In the genomic region with DNA sequence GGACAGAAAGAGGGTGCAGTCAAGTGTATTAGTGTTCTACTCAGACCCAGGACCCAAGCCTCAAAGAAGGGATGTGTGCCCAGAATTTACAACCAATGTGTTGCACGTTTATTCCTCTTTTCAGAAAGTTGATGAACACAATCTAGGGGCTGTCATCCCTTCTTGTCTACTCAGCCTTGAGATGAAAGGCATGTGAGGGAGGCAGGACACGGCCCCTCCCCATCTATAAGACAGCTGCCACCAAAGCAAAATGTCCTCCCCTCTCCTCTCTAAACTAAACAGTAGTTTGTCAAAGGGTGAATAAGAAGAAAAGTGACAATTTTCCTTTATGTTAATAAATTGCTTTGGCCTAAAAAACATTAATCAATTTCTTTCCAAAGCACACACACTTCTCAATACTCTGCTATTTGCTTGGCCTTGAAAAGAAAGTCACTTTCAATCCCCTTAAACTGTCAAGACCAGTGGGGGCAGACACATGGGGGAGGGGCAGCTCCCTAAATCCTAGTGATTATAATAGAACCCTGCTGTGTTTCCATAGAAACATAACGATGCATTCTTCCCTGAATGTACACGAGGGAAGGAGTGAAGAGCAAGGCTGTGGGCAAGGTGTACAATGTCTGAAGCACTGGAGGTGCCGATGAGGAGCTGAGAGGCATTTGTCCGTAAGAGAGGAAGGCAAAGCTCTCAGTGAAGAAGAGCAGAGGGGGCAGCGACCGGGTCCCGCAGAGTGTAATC, we compare ENCODE assay signal across 13 mouse cellular contexts.
DNase-seq lines count a peak whose midpoint lies in the region; ATAC-seq and TF ChIP-seq lines count a peak whose summit lies in the region.
"Had no signal": no experiment of that assay in that cellular context is flagged by ENCODE, and none has a peak within 500 bp of the region (broad histone marks: within the 10 kb centered on the region; RNA-seq: fewer than 3 reads in every experiment).

No protein-coding gene starts in this region.

- no peak for TF ChIP-seq CTCF in midbrain, postnatal 0 days (IDR thresholded peaks at IDR 0.05)

- WGBS in hindbrain, embryonic 11.5 days = 42% methylated on average over 9 of the region's 9 CpGs
- 49% methylated on average over 9 of the region's 9 CpGs for WGBS in hindbrain, embryonic 10.5 days
- WGBS in embryonic facial prominence, embryonic 12.5 days = 48% methylated on average over 9 of the region's 9 CpGs
- 34% methylated on average over 9 of the region's 9 CpGs for WGBS in hindbrain, embryonic 14.5 days
- 26% methylated on average over 9 of the region's 9 CpGs for WGBS in midbrain, postnatal 0 days

- intact Hi-C loops in left cerebral cortex, postnatal 10 days (cut with DNase I) = no loop called here

- no peak overlapping the region for H3K4me3 ChIP-seq in hindbrain, embryonic 11.5 days (ENCODE audit: low read depth, low read length)
- H3K4me3 ChIP-seq in hindbrain, embryonic 10.5 days = no peak overlapping the region
- no peak overlapping the region for H3K4me3 ChIP-seq in embryonic facial prominence, embryonic 12.5 days
- no peak overlapping the region for H3K4me3 ChIP-seq in hindbrain, embryonic 14.5 days (replicated peaks; ENCODE audit: low read length)
- no peak overlapping the region for H3K4me3 ChIP-seq in midbrain, postnatal 0 days (ENCODE audit: low read depth, low read length)
- H3K4me3 ChIP-seq: heart, embryonic 13.5 days had no signal

- H3K27me3 ChIP-seq in hindbrain, embryonic 11.5 days (ENCODE audit: control insufficient read depth, insufficient read depth, low read length) = no peaks in the 10 kb centered on the region
- H3K27me3 ChIP-seq in hindbrain, embryonic 10.5 days (ENCODE audit: insufficient read depth, poor library complexity, severe bottlenecking) = no peaks in the 10 kb centered on the region
- H3K27me3 ChIP-seq in embryonic facial prominence, embryonic 12.5 days = peaks cover 19% of the 10 kb centered on the region; the same call in 1 of the 2 replicates
- no peaks in the 10 kb centered on the region for H3K27me3 ChIP-seq in hindbrain, embryonic 14.5 days (ENCODE audit: control insufficient read depth, insufficient read depth, low read length)
- H3K27me3 ChIP-seq in midbrain, postnatal 0 days (ENCODE audit: insufficient read depth, low read length) = no peaks in the 10 kb centered on the region
- H3K27me3 ChIP-seq: heart, embryonic 13.5 days had no signal

- no peaks in the 10 kb centered on the region for H3K36me3 ChIP-seq in hindbrain, embryonic 11.5 days (ENCODE audit: control insufficient read depth, insufficient read depth, low read length)
- H3K36me3 ChIP-seq in hindbrain, embryonic 10.5 days = no peaks in the 10 kb centered on the region
- no peaks in the 10 kb centered on the region for H3K36me3 ChIP-seq in embryonic facial prominence, embryonic 12.5 days
- no peaks in the 10 kb centered on the region for H3K36me3 ChIP-seq in hindbrain, embryonic 14.5 days (replicated peaks; ENCODE audit: control insufficient read depth, insufficient read depth)
- H3K36me3 ChIP-seq in midbrain, postnatal 0 days (ENCODE audit: insufficient read depth, low read length) = no peaks in the 10 kb centered on the region
- H3K36me3 ChIP-seq: G1E; heart, embryonic 13.5 days had no signal

- H3K4me2 ChIP-seq in hindbrain, embryonic 11.5 days (replicated peaks; ENCODE audit: low read depth, low read length) = no peak overlapping the region
- H3K4me2 ChIP-seq in embryonic facial prominence, embryonic 12.5 days (replicated peaks) = no peak overlapping the region
- H3K4me2 ChIP-seq in hindbrain, embryonic 14.5 days (replicated peaks) = no peak overlapping the region
- no peak overlapping the region for H3K4me2 ChIP-seq in midbrain, postnatal 0 days (ENCODE audit: low read depth, low read length, poor library complexity, severe bottlenecking)
- H3K4me2 ChIP-seq: heart, embryonic 13.5 days had no signal

- no peak overlapping the region for H3K27ac ChIP-seq in hindbrain, embryonic 11.5 days (ENCODE audit: low read depth, low read length)
- H3K27ac ChIP-seq in hindbrain, embryonic 10.5 days = no peak overlapping the region
- H3K27ac ChIP-seq in embryonic facial prominence, embryonic 12.5 days = no peak overlapping the region
- no peak overlapping the region for H3K27ac ChIP-seq in hindbrain, embryonic 14.5 days
- H3K27ac ChIP-seq in midbrain, postnatal 0 days (ENCODE audit: low read depth, low read length) = no peak overlapping the region
- H3K27ac ChIP-seq: heart, embryonic 13.5 days had no signal

- DNase-seq in hindbrain, embryonic 11.5 days (ENCODE audit: low spot score) = peak; percentile 32
- DNase-seq in hindbrain, embryonic 10.5 days (ENCODE audit: low spot score) = no peak
- peak; percentile 53 for DNase-seq in hindbrain, embryonic 14.5 days (ENCODE audit: low spot score)
- DNase-seq in midbrain, postnatal 0 days (ENCODE audit: low spot score) = peak; percentile 56
- no peak for DNase-seq in layer of hippocampus, adult 11-12 months (ENCODE audit: low spot score)
- DNase-seq in layer of hippocampus, adult 18-20 months (ENCODE audit: low spot score in 2 of 2) = no peak
- no peak for DNase-seq in left cerebral cortex, postnatal 10 days (ENCODE audit: extremely low spot score in 1 of 2, low spot score in 2 of 2)
- DNase-seq: kidney, adult 11 months; lung, postnatal 4 days; thymus, adult 2 months had no signal

- ATAC-seq in hindbrain, embryonic 11.5 days (ENCODE audit: low FRiP score) = no peak
- 0 out of 2 replicates have a peak, but pooled peaks have one; percentile 52 for ATAC-seq in embryonic facial prominence, embryonic 12.5 days (ENCODE audit: insufficient number of reproducible peaks, insufficient read depth, low FRiP score, low TSS enrichment)
- no peak for ATAC-seq in hindbrain, embryonic 14.5 days (ENCODE audit: low FRiP score)
- 0 out of 2 replicates have a peak, but pooled peaks have one; percentile 31 for ATAC-seq in midbrain, postnatal 0 days (ENCODE audit: low FRiP score)

- H3K9me3 ChIP-seq in hindbrain, embryonic 11.5 days (ENCODE audit: control insufficient read depth, low read length) = no peaks in the 10 kb centered on the region
- H3K9me3 ChIP-seq in hindbrain, embryonic 10.5 days = no peaks in the 10 kb centered on the region
- H3K9me3 ChIP-seq in embryonic facial prominence, embryonic 12.5 days = no peaks in the 10 kb centered on the region
- H3K9me3 ChIP-seq in hindbrain, embryonic 14.5 days (ENCODE audit: control insufficient read depth, low read length) = no peaks in the 10 kb centered on the region
- no peaks in the 10 kb centered on the region for H3K9me3 ChIP-seq in midbrain, postnatal 0 days (ENCODE audit: low read length)

- no peaks in the 10 kb centered on the region; the same call in 1 of the 2 replicates for H3K4me1 ChIP-seq in hindbrain, embryonic 11.5 days (replicated peaks; ENCODE audit: control insufficient read depth, insufficient read depth, low read length)
- H3K4me1 ChIP-seq in hindbrain, embryonic 10.5 days (replicated peaks) = peaks cover 20% of the 10 kb centered on the region
- peaks cover 17% of the 10 kb centered on the region for H3K4me1 ChIP-seq in embryonic facial prominence, embryonic 12.5 days
- H3K4me1 ChIP-seq in hindbrain, embryonic 14.5 days (replicated peaks; ENCODE audit: control insufficient read depth, insufficient read depth, low read length) = peaks cover 14% of the 10 kb centered on the region
- H3K4me1 ChIP-seq in midbrain, postnatal 0 days (ENCODE audit: insufficient read depth, low read length) = peaks cover 8% of the 10 kb centered on the region; the same call in 1 of the 2 replicates
- H3K4me1 ChIP-seq: heart, embryonic 13.5 days had no signal

- H3K9ac ChIP-seq in hindbrain, embryonic 11.5 days (ENCODE audit: low read depth, low read length) = no peak overlapping the region
- no peak overlapping the region for H3K9ac ChIP-seq in embryonic facial prominence, embryonic 12.5 days
- no peak overlapping the region for H3K9ac ChIP-seq in hindbrain, embryonic 14.5 days
- no peak overlapping the region for H3K9ac ChIP-seq in midbrain, postnatal 0 days (replicated peaks; ENCODE audit: low read length, poor library complexity, severe bottlenecking)
- H3K9ac ChIP-seq: heart, embryonic 13.5 days had no signal

Comparison
In these comparisons a context has a peak if more than half of its experiments do, and no peak if none do; other contexts are left out.
1. DNase-seq: peak in hindbrain, embryonic 11.5 days (single experiment), hindbrain, embryonic 14.5 days (single experiment) and midbrain, postnatal 0 days (single experiment); none in hindbrain, embryonic 10.5 days (single experiment), layer of hippocampus, adult 11-12 months (single experiment), layer of hippocampus, adult 18-20 months (0 of 2) and left cerebral cortex, postnatal 10 days (0 of 2).
2. ATAC-seq: peak in embryonic facial prominence, embryonic 12.5 days (single experiment) and midbrain, postnatal 0 days (single experiment); none in hindbrain, embryonic 11.5 days (single experiment) and hindbrain, embryonic 14.5 days (single experiment).